Mouse (Mus musculus): Measurements from ENCODE around the gene Cxcr4. TPM values are rescaled to one million over a fixed set of nuclear protein-coding genes. Genes with fewer than 3 reads are reported as not detected.
A peak's percentile ranks its signal among the peaks of the same experiment; 100 is the strongest.

Gene Cxcr4
- total and polyA plus RNA-seq, 2 experiments: 0.74 to 1.8 TPM

DNA sequence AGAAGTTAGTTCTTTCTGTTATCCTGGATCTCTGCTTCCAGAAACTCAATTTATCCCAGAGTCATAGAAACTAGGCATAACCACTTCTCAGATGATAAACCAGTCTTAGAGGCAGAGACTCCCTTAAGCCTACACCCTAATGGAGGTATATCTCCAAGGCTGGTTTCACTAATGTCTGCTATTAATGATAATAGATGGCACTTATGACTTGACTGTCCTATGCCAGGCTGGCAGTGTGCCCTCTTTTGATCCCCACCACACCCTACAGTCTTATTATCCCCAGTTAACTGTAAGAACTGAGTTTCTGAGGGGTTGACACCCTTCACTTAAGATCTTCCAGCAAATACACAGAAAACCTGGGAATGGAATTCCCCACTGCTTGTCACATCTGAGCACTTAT, 39.5 kb downstream of the Cxcr4 start:
- 0 out of 2 replicates have a peak, but pooled peaks cover 2% of the 10 kb centered on the region for H3K27me3 ChIP-seq (ENCODE audit: control insufficient read depth, insufficient read depth, low read length)
- no peaks in the 10 kb centered on the region for H3K79me2 ChIP-seq (ENCODE audit: control insufficient read depth, insufficient read depth, low read length)
- H3K4me3 ChIP-seq (ENCODE audit: insufficient read depth, low read depth, low read length): no peak overlapping the region
- H3K36me3 ChIP-seq (ENCODE audit: control insufficient read depth, insufficient read depth, low read length): no peaks in the 10 kb centered on the region
- H3K4me1 ChIP-seq (ENCODE audit: control insufficient read depth, insufficient read depth, low read length): no peaks in the 10 kb centered on the region
- no peak for TF ChIP-seq POLR2A (IDR thresholded peaks at IDR 0.05; ENCODE audit: extremely low read depth, insufficient read depth, low read length)
- TF ChIP-seq CTCF (IDR thresholded peaks at IDR 0.05; ENCODE audit: low read depth, low read length): no peak
- no peak for DNase-seq (ENCODE audit: extremely low read depth, low read depth, low spot score)
- H3K27ac ChIP-seq (replicated peaks; ENCODE audit: insufficient read depth, low read depth, low read length): no peak overlapping the region
- no peak overlapping the region for H3K9ac ChIP-seq (ENCODE audit: low read depth, low read length)

DNA sequence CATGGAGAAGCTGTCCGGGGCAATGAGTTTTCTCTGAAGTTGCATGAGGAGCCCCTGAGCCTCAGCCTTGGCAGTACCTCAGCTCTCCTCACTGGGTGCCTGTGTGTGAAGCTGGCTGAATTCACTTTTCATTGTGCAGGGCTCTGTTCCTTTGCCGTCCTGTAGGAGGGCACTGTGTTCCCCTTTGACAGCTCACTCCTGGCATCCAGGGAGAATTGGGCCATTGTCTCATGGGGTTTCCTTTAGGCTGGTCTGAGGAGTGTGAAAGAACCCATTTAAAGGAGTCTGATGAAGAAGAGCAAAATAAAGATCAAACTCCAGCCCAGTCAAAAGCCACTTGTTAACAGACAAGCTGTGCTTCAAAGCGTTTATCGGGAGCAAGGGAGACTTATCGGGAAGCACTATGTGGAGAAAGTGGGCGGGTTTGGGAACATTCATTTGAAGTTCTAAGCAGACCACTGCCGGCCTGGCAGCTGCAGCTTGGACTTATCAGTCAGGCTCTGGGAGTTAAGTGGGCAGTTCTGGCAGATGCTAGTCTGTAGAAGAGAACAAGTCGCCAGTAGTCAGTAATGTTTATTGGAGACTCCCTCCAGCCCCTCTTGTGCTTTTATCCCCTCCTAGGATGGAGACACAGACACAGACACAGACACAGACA, 40.2 kb downstream of the Cxcr4 start:
- DNase-seq (ENCODE audit: extremely low read depth, low read depth, low spot score): no peak
- Histone ChIP-seq H3K9ac (ENCODE audit: low read depth, low read length) (no peak overlapping the region), H3K36me3 (ENCODE audit: control insufficient read depth, insufficient read depth, low read length) (no peaks in the 10 kb centered on the region), H3K4me3 (ENCODE audit: insufficient read depth, low read depth, low read length) (no peak overlapping the region), H3K4me1 (ENCODE audit: control insufficient read depth, insufficient read depth, low read length) (no peaks in the 10 kb centered on the region), H3K27ac (replicated peaks; ENCODE audit: insufficient read depth, low read depth, low read length) (no peak overlapping the region), H3K27me3 (ENCODE audit: control insufficient read depth, insufficient read depth, low read length) (0 out of 2 replicates have a peak, but pooled peaks cover 2% of the 10 kb centered on the region), H3K79me2 (ENCODE audit: control insufficient read depth, insufficient read depth, low read length) (no peaks in the 10 kb centered on the region)
- TF ChIP-seq POLR2A (IDR thresholded peaks at IDR 0.05; ENCODE audit: extremely low read depth, insufficient read depth, low read length) (no peak), CTCF (IDR thresholded peaks at IDR 0.05; ENCODE audit: low read depth, low read length) (no peak)
- WGBS: 27% methylated on average over 8 of the region's 8 CpGs

DNA sequence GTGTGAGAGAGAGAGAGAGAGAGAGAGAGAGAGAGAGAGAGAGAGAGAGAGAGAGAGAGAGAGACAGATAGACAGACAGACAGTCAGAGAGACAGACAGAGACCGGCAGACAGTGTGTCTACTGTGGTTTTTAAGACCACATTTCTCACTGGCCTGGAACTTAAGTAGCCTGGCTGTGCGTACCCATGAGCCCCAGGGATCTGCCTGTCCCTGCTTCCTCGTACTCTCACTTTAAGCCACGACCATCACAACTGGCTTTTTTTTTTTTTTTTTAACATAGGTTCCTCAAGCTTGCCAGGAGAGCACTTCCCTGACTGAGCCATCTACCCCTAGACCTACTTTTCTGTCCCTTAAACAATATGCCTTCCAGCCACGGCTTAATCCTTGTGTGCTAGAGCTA, 42.7 kb downstream of the Cxcr4 start:
- Histone ChIP-seq H3K27me3 (ENCODE audit: control insufficient read depth, insufficient read depth, low read length) (0 out of 2 replicates have a peak, but pooled peaks cover 2% of the 10 kb centered on the region), H3K79me2 (ENCODE audit: control insufficient read depth, insufficient read depth, low read length) (no peaks in the 10 kb centered on the region), H3K4me1 (ENCODE audit: control insufficient read depth, insufficient read depth, low read length) (no peaks in the 10 kb centered on the region), H3K9ac (ENCODE audit: low read depth, low read length) (no peak overlapping the region), H3K36me3 (ENCODE audit: control insufficient read depth, insufficient read depth, low read length) (no peaks in the 10 kb centered on the region), H3K4me3 (ENCODE audit: insufficient read depth, low read depth, low read length) (no peak overlapping the region), H3K27ac (replicated peaks; ENCODE audit: insufficient read depth, low read depth, low read length) (no peak overlapping the region)
- TF ChIP-seq POLR2A (IDR thresholded peaks at IDR 0.05; ENCODE audit: extremely low read depth, insufficient read depth, low read length): no peak
- TF ChIP-seq CTCF (IDR thresholded peaks at IDR 0.05; ENCODE audit: low read depth, low read length): no peak
- no peak for DNase-seq (ENCODE audit: extremely low read depth, low read depth, low spot score)
- 46% methylated on average over 5 of the region's 5 CpGs for WGBS

GRCm38 (mm10) chr1:128549007-128549406, 43.1 kb downstream of the Cxcr4 start:
- TF ChIP-seq CTCF (IDR thresholded peaks at IDR 0.05; ENCODE audit: low read depth, low read length): no peak
- TF ChIP-seq POLR2A (IDR thresholded peaks at IDR 0.05; ENCODE audit: extremely low read depth, insufficient read depth, low read length): no peak
- 52% methylated on average over 3 of the region's 3 CpGs for WGBS
- no peaks in the 10 kb centered on the region for H3K79me2 ChIP-seq (ENCODE audit: control insufficient read depth, insufficient read depth, low read length)
- H3K4me1 ChIP-seq (ENCODE audit: control insufficient read depth, insufficient read depth, low read length): no peaks in the 10 kb centered on the region
- H3K27ac ChIP-seq (replicated peaks; ENCODE audit: insufficient read depth, low read depth, low read length): no peak overlapping the region
- H3K27me3 ChIP-seq (ENCODE audit: control insufficient read depth, insufficient read depth, low read length): 0 out of 2 replicates have a peak, but pooled peaks cover 2% of the 10 kb centered on the region
- H3K4me3 ChIP-seq (ENCODE audit: insufficient read depth, low read depth, low read length): no peak overlapping the region
- no peak for DNase-seq (ENCODE audit: extremely low read depth, low read depth, low spot score)
- H3K36me3 ChIP-seq (ENCODE audit: control insufficient read depth, insufficient read depth, low read length): no peaks in the 10 kb centered on the region
- no peak overlapping the region for H3K9ac ChIP-seq (ENCODE audit: low read depth, low read length)

- no peak overlapping the region for H3K9ac ChIP-seq (ENCODE audit: low read depth, low read length)
- WGBS: 72% methylated on average over 5 of the region's 5 CpGs
- no peak overlapping the region for H3K27ac ChIP-seq (replicated peaks; ENCODE audit: insufficient read depth, low read depth, low read length)
- TF ChIP-seq POLR2A (IDR thresholded peaks at IDR 0.05; ENCODE audit: extremely low read depth, insufficient read depth, low read length) (no peak), CTCF (IDR thresholded peaks at IDR 0.05; ENCODE audit: low read depth, low read length) (no peak)
- DNase-seq (ENCODE audit: extremely low read depth, low read depth, low spot score): peak; percentile 4
- H3K4me3 ChIP-seq (ENCODE audit: insufficient read depth, low read depth, low read length): no peak overlapping the region
- no peaks in the 10 kb centered on the region for H3K36me3 ChIP-seq (ENCODE audit: control insufficient read depth, insufficient read depth, low read length)
- H3K27me3 ChIP-seq (ENCODE audit: control insufficient read depth, insufficient read depth, low read length): 0 out of 2 replicates have a peak, but pooled peaks cover 2% of the 10 kb centered on the region
- H3K79me2 ChIP-seq (ENCODE audit: control insufficient read depth, insufficient read depth, low read length): no peaks in the 10 kb centered on the region
- no peaks in the 10 kb centered on the region for H3K4me1 ChIP-seq (ENCODE audit: control insufficient read depth, insufficient read depth, low read length)
These were observed 43.7 kb downstream of the Cxcr4 start for GRCm38 (mm10) chr1:128548220-128548998.

DNA sequence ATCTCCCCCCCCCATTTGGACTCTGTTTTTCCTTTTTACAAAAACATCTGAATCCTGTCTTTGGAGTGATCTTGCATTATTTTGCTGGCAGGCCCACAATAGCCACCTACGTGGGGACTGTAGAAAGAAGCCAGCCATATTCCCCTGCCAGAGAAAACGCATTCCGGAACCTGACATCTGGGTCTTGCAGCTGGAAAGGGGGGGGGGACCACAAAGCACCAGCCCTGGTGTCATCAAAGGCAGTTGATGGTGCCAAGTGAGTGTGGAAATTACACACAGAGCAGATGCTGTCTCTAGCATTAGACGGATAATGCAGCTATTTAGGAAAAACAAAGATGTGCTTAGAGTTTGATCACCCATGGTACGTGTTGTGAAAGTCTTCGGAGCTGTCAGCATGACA, 46.4 kb downstream of the Cxcr4 start:
- no peak overlapping the region for H3K27ac ChIP-seq (replicated peaks; ENCODE audit: insufficient read depth, low read depth, low read length)
- H3K79me2 ChIP-seq (ENCODE audit: control insufficient read depth, insufficient read depth, low read length): no peaks in the 10 kb centered on the region
- DNase-seq (ENCODE audit: extremely low read depth, low read depth, low spot score): no peak
- no peak overlapping the region for H3K4me3 ChIP-seq (ENCODE audit: insufficient read depth, low read depth, low read length)
- H3K4me1 ChIP-seq (ENCODE audit: control insufficient read depth, insufficient read depth, low read length): no peaks in the 10 kb centered on the region
- H3K9ac ChIP-seq (ENCODE audit: low read depth, low read length): no peak overlapping the region
- no peaks in the 10 kb centered on the region for H3K36me3 ChIP-seq (ENCODE audit: control insufficient read depth, insufficient read depth, low read length)
- TF ChIP-seq CTCF (IDR thresholded peaks at IDR 0.05; ENCODE audit: low read depth, low read length): no peak
- no peak for TF ChIP-seq POLR2A (IDR thresholded peaks at IDR 0.05; ENCODE audit: extremely low read depth, insufficient read depth, low read length)
- 94% methylated on average over 6 of the region's 6 CpGs for WGBS
- no peaks in the 10 kb centered on the region for H3K27me3 ChIP-seq (ENCODE audit: control insufficient read depth, insufficient read depth, low read length)
